Mouse (Mus musculus) embryonic facial prominence, embryonic 11.5 days (tissue): ENCODE results near the gene Dut. TPM values are rescaled to one million over a fixed set of nuclear protein-coding genes. Genes with fewer than 3 reads are reported as not detected.

Source experiments
- ATAC-seq: fragments of 200-750 bp; cut with Nextera tagmentation; replicated peaks from 2 replicates; pipeline ENCODE4 v1.8.0; 2017; ENCODE audit warnings: low read depth; ENCODE audit not compliant: insufficient number of reproducible peaks, low FRiP score, low TSS enrichment
- DNase-seq: peaks from one replicate; pipeline ENCODE4 v3.0.0-alpha.2; 2015; ENCODE audit warnings: low spot score
- H3K27ac ChIP-seq: fragments of 300-500 bp; sonication (generic); replicated peaks from 2 replicates; pipeline ENCODE4 v1.5.1; 2014; ENCODE audit warnings: mild to moderate bottlenecking, low read depth, low read length, control low read depth
- H3K27me3 ChIP-seq: fragments of 300-500 bp; sonication (generic); 2 replicates; pipeline ENCODE4 v1.6.1; 2014; ENCODE audit warnings: mild to moderate bottlenecking, low read length, moderate library complexity, mixed read lengths; ENCODE audit not compliant: control insufficient read depth, insufficient read depth
- H3K36me3 ChIP-seq: fragments of 300-500 bp; sonication (generic); replicated peaks from 2 replicates; pipeline ENCODE4 v1.6.1; 2014; ENCODE audit warnings: low read depth, mild to moderate bottlenecking, low read length, moderate library complexity, mixed read lengths; ENCODE audit not compliant: control insufficient read depth, insufficient read depth
- H3K4me1 ChIP-seq: fragments of 300-500 bp; sonication (generic); 2 replicates; pipeline ENCODE4 v1.6.1; 2014; ENCODE audit warnings: low read length, mixed read lengths; ENCODE audit not compliant: control insufficient read depth, insufficient read depth
- H3K4me2 ChIP-seq: fragments of 300-500 bp; sonication (generic); 2 replicates; pipeline ENCODE4 v1.6.1; 2014; ENCODE audit warnings: low read depth, mild to moderate bottlenecking, control low read depth, low read length, moderate library complexity
- H3K4me3 ChIP-seq: fragments of 300-500 bp; sonication (generic); 2 replicates; pipeline ENCODE4 v1.5.1; 2014; ENCODE audit warnings: low read depth, low read length, control low read depth
- H3K9ac ChIP-seq: fragments of 300-500 bp; sonication (generic); replicated peaks from 2 replicates; pipeline ENCODE4 v1.6.1; 2014; ENCODE audit warnings: mild to moderate bottlenecking, control low read depth, low read length
- H3K9me3 ChIP-seq: fragments of 300-500 bp; sonication (generic); replicated peaks from 2 replicates; pipeline ENCODE4 v1.6.1; 2016; ENCODE audit warnings: mild to moderate bottlenecking, low read length, inconsistent platforms, mixed read lengths; ENCODE audit not compliant: control insufficient read depth
- WGBS: fragments of 180-500 bp; shearing (Covaris S2); extraction: QIAGEN DNeasy Blood & Tissue Kit; methylation state at CpG from one replicate; pipeline ENCODE4 v1.1.7; 2014; 5-methylcytosine and 5-hydroxymethylcytosine counted together
- polyA plus RNA-seq: library from polyadenylated mRNA; unstranded; fragments of >200 nt; fragmentation: Nextera tagmentation; extraction: Ambion mirVana; gene quantifications from 2 replicates; pipeline ENCODE4 v1.2.1, GENCODE M21; 2014

Dut gene
- polyA plus RNA-seq, 1 experiment from 2014 or later: 235 TPM

DNA sequence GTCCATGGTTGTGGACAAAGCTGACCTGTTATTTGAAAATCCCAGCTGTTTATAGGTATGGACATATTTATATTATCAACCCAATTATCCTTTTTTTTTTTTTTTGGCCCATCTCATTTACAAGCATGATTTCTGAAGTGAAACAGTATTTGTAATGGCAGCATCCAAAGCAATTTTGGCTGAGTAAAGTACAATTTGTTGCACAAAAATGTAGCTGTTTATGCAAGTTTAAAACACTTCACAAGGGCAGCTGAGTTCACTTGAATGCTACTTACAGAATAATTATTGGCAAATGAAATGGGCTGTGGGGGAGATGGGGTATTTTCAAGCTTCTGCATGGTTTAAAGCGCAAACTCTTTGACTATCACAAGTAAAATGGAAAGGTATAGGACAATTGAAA lies 51.9 kb downstream of the Dut start:
- H3K4me3 ChIP-seq: no peak overlapping the region
- no peak overlapping the region for H3K9ac ChIP-seq
- no peaks in the 10 kb centered on the region for H3K9me3 ChIP-seq
- no peak overlapping the region for H3K4me2 ChIP-seq
- 97% methylated on average over 1 of the region's 1 CpGs for WGBS
- H3K27me3 ChIP-seq: no peaks in the 10 kb centered on the region
- no peaks in the 10 kb centered on the region for H3K4me1 ChIP-seq
- no peak overlapping the region for H3K27ac ChIP-seq
- H3K36me3 ChIP-seq: no peaks in the 10 kb centered on the region
- DNase-seq (no peak), ATAC-seq (no peak)

DNA sequence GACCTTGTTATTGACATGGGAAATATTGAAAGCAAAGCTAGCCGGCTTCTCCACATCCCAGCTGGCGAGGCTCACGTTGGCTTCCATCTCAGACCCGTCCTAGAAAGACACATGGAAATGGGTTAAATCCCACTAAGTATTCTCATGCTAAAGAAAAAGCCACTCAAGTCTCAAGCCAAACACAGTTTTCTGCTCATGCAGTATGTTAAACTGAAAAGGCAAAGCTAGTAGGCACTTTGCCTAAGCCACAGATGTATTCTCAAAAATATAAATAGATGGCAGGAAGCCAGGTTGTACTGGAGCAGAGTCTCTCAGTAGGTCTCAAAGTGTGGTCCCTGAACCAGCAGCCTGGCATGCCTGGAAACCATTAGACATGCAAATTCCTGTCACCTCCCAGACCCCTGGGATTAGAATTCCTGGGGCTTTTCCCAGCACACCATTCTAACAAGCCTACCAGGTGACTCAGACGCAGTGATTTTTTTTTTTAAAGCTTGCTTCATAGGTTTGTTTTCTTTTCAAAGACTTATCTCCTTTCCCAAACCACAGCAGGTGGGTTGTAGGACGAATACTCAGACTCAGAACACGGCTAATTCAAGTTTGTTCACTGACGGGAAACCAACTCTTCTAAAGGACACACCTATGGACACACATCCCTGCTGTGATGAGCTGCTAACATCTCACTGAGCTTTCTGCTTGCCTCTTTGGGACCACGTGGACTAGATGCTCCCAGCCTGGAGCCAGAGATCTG lies 55.1 kb downstream of the Dut start:
- Histone ChIP-seq H3K27me3 (no peaks in the 10 kb centered on the region), H3K9me3 (no peaks in the 10 kb centered on the region), H3K36me3 (no peaks in the 10 kb centered on the region; the same call in 1 of the 2 replicates), H3K4me3 (no peak overlapping the region), H3K9ac (no peak overlapping the region), H3K27ac (no peak overlapping the region), H3K4me2 (no peak overlapping the region), H3K4me1 (no peaks in the 10 kb centered on the region)
- DNase-seq (no peak), ATAC-seq (no peak)
- WGBS: 57% methylated on average over 9 of the region's 9 CpGs

DNA sequence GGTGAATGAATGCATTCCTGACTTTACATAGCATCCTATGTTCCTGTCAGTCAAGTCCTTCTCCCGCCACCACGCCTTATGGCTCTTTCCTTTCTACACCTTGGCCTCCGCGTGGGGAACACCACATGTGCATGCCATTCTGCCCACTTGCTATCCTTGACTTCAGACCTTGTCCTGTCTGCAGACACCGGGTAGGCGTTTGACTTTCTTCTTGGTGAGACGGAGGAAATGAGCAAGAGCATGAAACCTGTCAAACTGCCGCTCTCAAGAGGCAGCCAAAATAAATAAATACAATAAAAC lies 55.6 kb downstream of the Dut start:
- WGBS: 69% methylated on average over 8 of the region's 8 CpGs
- H3K9me3 ChIP-seq: no peaks in the 10 kb centered on the region

DNA sequence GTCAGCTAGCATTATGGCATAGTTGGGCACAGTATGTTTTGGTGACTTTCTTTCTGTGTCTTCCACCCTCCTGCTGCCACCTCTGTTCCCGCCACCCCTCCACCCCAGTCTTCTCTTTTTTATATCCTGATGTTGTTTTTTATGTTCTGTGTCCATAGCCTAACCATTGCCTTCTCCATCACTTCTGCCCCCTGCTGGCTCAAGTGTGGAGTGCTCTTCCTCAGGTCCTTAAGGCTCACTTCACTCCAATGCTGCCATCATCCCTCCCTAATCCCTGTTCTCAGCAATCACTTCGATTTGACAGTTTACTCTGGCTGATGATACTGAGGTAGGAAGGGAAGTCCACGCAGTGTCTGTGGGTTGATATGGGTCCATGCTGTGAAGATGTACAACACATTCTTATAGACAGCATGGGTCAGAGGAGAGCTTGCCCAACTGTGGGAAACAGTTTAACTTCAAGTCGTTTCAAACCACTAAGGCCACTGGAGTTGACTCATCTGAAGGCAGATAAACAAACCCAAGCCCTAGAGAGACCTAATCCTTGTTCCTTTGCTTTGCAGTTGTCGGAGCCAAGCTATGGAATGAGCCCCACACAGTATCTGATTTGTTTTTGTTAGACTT lies 56.9 kb downstream of the Dut start:
- no peak overlapping the region for H3K9ac ChIP-seq
- no peak overlapping the region for H3K4me2 ChIP-seq
- H3K27ac ChIP-seq: no peak overlapping the region
- H3K36me3 ChIP-seq: no peaks in the 10 kb centered on the region; the same call in 1 of the 2 replicates
- ATAC-seq (no peak), DNase-seq (no peak)
- WGBS: 76% methylated on average over 5 of the region's 5 CpGs
- no peak overlapping the region for H3K4me3 ChIP-seq
- no peaks in the 10 kb centered on the region for H3K27me3 ChIP-seq
- H3K4me1 ChIP-seq: no peaks in the 10 kb centered on the region
- H3K9me3 ChIP-seq: no peaks in the 10 kb centered on the region

More for the DNA sequence above, 55.6 kb downstream of the Dut start:
- Histone ChIP-seq H3K27me3 (no peaks in the 10 kb centered on the region), H3K9ac (no peak overlapping the region), H3K4me3 (no peak overlapping the region), H3K36me3 (no peaks in the 10 kb centered on the region; the same call in 1 of the 2 replicates), H3K4me2 (no peak overlapping the region), H3K27ac (no peak overlapping the region), H3K4me1 (no peaks in the 10 kb centered on the region)
- ATAC-seq (no peak), DNase-seq (no peak)

DNA sequence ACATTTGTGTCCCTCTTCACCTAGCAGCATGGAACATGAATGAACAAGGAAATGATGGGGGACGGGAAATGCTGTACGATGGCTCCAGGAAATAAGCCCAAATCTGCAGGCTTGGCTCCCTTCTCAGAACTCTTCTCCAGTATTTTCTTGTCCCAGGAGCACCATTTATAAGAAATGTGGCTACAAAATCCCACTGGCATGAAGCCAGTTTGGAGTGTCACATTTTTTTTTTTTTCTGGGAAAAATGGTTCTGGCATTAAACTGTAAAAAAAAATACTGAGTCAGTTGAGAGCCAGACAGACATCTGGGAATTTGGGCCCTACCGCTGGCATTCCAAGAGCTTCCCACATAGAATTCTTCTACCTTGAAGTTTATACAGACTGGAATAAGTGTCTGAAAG lies 57.8 kb downstream of the Dut start:
- no peak overlapping the region for H3K4me3 ChIP-seq
- no peaks in the 10 kb centered on the region for H3K9me3 ChIP-seq
- no peaks in the 10 kb centered on the region; the same call in 1 of the 2 replicates for H3K36me3 ChIP-seq

DNA sequence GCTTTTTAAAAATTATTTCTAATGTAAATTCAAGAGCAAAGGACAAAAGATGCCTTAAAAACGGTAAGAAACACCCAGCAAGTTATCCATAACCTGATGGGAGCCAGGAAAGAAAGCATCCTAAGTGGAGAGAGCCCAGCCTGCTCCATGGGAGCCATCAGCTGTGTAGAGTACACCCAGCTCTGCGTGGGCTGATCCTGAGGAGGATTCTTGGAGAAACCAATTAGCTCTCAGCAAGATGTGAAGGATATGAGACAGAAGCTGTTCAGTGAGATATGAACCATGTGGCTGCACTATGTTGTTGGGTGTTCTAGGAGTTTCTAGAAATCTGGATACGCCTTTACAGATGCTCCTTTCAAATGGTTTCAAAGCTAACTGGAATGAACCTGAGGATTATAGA lies 58.7 kb downstream of the Dut start:
- Histone ChIP-seq H3K27ac (no peak overlapping the region), H3K9me3 (no peaks in the 10 kb centered on the region), H3K4me3 (no peak overlapping the region), H3K36me3 (no peaks in the 10 kb centered on the region; the same call in 1 of the 2 replicates), H3K9ac (no peak overlapping the region), H3K27me3 (no peaks in the 10 kb centered on the region), H3K4me2 (no peak overlapping the region), H3K4me1 (no peaks in the 10 kb centered on the region)
- 82% methylated on average over 3 of the region's 3 CpGs for WGBS
- no peak for DNase-seq
- no peak for ATAC-seq

More for the DNA sequence above, 57.8 kb downstream of the Dut start:
- H3K4me1 ChIP-seq: no peaks in the 10 kb centered on the region
- no peak overlapping the region for H3K27ac ChIP-seq
- no peaks in the 10 kb centered on the region for H3K27me3 ChIP-seq
- WGBS: 96% methylated on average over 3 of the region's 3 CpGs
- ATAC-seq: no peak
- H3K4me2 ChIP-seq: no peak overlapping the region
- DNase-seq: no peak
- H3K9ac ChIP-seq: no peak overlapping the region

Other genes with a start within 250 kb of the Dut start
- gene Slc24a5, start 179.1 kb upstream of the Dut start, polyA plus RNA-seq: 4.3 and 8.3 TPM in 2 replicates
- 161 and 186 TPM in 2 replicates for gene Myef2, start 123.5 kb upstream of the Dut start, polyA plus RNA-seq
- gene Ctxn2, start 110.5 kb upstream of the Dut start, polyA plus RNA-seq: not detected in 2 replicates
- not detected in 2 replicates for gene Slc12a1, start 94.7 kb upstream of the Dut start, polyA plus RNA-seq